Mouse (Mus musculus) forebrain, embryonic 14.5 days (tissue): ENCODE measurements around the gene Tfap4. TPM values are rescaled to one million over a fixed set of nuclear protein-coding genes. Genes with fewer than 3 reads are reported as not detected.

Source experiments
- polyA plus RNA-seq: library from polyadenylated mRNA; unstranded; fragments of >200 nt; fragmentation: Nextera tagmentation; extraction: Ambion mirVana; gene quantifications from 2 replicates; pipeline ENCODE4 v1.2.1, GENCODE M21; 2014

The Tfap4 gene
- polyA plus RNA-seq, 1 experiment from 2014 or later = 9.1 TPM

Other genes starting within 250 kb of the Tfap4 start
- gene Adcy9, start 139.4 kb downstream of the Tfap4 start, polyA plus RNA-seq = 1.8 and 2.4 TPM in 2 replicates
- 34.0 and 34.1 TPM in 2 replicates for gene Srl, start 18.0 kb downstream of the Tfap4 start, polyA plus RNA-seq
- gene Glis2, start 34.9 kb upstream of the Tfap4 start, polyA plus RNA-seq = 9.0 and 10.0 TPM in 2 replicates
- gene Pam16, start 65.1 kb upstream of the Tfap4 start, polyA plus RNA-seq = 160 and 192 TPM in 2 replicates
- gene Vasn, start 80.1 kb upstream of the Tfap4 start, polyA plus RNA-seq = 2.1 and 2.8 TPM in 2 replicates
- 39.7 and 47.4 TPM in 2 replicates for gene Dnaja3, start 80.1 kb upstream of the Tfap4 start, polyA plus RNA-seq
- gene Coro7, start 119.9 kb upstream of the Tfap4 start, polyA plus RNA-seq = 9.2 and 18.3 TPM in 2 replicates
- gene Nmral1, start 159.5 kb upstream of the Tfap4 start, polyA plus RNA-seq = 127 and 143 TPM in 2 replicates
- 106 and 111 TPM in 2 replicates for gene Hmox2, start 166.5 kb upstream of the Tfap4 start, polyA plus RNA-seq
- gene Cdip1, start 230.4 kb upstream of the Tfap4 start, polyA plus RNA-seq = 87.1 and 96.5 TPM in 2 replicates